Mouse (Mus musculus): ENCODE data around the gene Psmb8. TPM values are rescaled to one million over a fixed set of nuclear protein-coding genes. Genes with fewer than 3 reads are reported as not detected.

Gene Psmb8
- polyA plus RNA-seq, 1 experiment, result 293 TPM

- TF ChIP-seq POLR2A (IDR thresholded peaks at IDR 0.05; ENCODE audit: low read depth, low read length) (no peak), CTCF (IDR thresholded peaks at IDR 0.05; ENCODE audit: extremely low read depth, insufficient read length, insufficient replicate concordance, low read depth, low read length) (no peak)
- H3K36me3 ChIP-seq (ENCODE audit: control insufficient read depth, insufficient read depth, low read length), result peaks cover 28% of the 10 kb centered on the region
- H3K27ac ChIP-seq (ENCODE audit: insufficient read depth, low read depth, low read length), result no peak overlapping the region
- peaks cover 13% of the 10 kb centered on the region for H3K4me1 ChIP-seq (ENCODE audit: control insufficient read depth, insufficient read depth, insufficient read length, low read length)
- H3K4me3 ChIP-seq (ENCODE audit: low read depth, low read length), result no peak overlapping the region
- H3K27me3 ChIP-seq (ENCODE audit: control insufficient read depth, insufficient read depth, low read length), result no peaks in the 10 kb centered on the region
- 84% methylated on average over 16 of the region's 16 CpGs for WGBS
Observed at GRCm38 (mm10) chr17:34200772-34201505, 3.4 kb downstream of the Psmb8 start.

DNA sequence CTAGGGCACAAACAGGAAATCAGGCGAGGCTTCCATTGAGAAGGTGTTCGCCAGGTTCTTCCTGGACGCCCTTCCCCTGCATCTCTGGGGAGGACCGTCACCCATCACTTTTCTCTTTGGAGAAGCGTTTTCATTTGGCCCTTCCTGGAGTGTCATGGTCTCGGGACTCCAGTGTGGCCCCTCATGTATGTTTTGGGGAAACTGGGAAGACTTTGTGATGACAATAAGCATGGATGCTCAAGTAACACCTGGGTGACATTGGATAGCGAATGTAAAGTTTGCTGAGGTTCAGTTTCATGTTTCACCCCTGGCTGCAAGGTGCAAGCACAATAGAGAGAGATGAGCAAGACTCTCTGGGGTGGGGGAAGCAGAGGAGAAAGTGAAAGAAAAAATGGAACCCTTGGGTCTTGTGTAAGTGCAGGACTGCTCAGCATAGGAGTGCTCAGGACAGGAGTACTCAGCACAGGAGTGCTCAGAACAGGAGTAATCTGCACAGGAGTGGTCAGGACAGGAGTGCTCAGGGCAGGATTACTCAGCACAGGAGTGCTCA lies 4.1 kb downstream of the Psmb8 start:
- H3K36me3 ChIP-seq (ENCODE audit: control insufficient read depth, insufficient read depth, low read length), result peaks cover 23% of the 10 kb centered on the region
- 84% methylated on average over 7 of the region's 7 CpGs for WGBS

DNA sequence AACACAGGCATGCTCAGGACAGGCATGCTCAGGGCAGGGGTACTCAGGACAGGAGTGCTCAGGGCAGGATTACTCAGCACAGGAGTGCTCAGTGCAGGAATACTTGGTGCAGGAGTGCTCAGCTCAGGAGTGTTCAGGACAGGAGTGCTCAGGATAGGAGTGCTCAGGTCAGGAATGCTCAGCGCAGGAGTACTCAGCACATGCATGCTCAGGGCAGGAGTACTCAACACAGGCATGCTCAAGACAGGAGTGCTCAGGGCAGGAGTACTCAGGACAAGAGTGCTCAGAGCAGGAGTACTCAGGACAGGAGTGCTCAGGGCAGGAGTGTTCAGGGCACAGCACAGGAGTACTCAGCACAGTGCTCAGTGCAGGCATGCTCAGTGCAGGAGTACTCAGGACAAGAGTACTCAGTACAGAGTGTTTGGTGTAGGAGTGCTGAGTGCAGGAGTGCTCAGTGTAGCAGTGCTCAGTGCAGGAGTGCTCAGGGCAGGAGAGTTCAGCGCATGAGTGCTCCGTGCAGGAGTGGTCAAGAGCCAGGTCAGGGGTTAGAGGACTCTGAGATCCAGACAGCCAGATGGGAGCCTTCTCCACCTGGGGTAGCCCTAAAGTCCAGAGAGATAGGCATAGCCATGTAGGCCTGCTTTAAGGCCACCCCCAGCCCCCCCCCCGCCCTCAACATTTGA lies 5.4 kb downstream of the Psmb8 start:
- 93% methylated on average over 4 of the region's 4 CpGs for WGBS
- H3K4me3 ChIP-seq (ENCODE audit: low read depth, low read length), result no peak overlapping the region
- H3K36me3 ChIP-seq (ENCODE audit: control insufficient read depth, insufficient read depth, low read length), result peaks cover 18% of the 10 kb centered on the region
- H3K4me1 ChIP-seq (ENCODE audit: control insufficient read depth, insufficient read depth, insufficient read length, low read length), result peaks cover 13% of the 10 kb centered on the region
- H3K27me3 ChIP-seq (ENCODE audit: control insufficient read depth, insufficient read depth, low read length), result no peaks in the 10 kb centered on the region
- no peak for TF ChIP-seq POLR2A (IDR thresholded peaks at IDR 0.05; ENCODE audit: low read depth, low read length)
- no peak for TF ChIP-seq CTCF (IDR thresholded peaks at IDR 0.05; ENCODE audit: extremely low read depth, insufficient read length, insufficient replicate concordance, low read depth, low read length)
- H3K27ac ChIP-seq (ENCODE audit: insufficient read depth, low read depth, low read length), result no peak overlapping the region

More for the DNA sequence above, 4.1 kb downstream of the Psmb8 start:
- TF ChIP-seq POLR2A (IDR thresholded peaks at IDR 0.05; ENCODE audit: low read depth, low read length) (no peak), CTCF (IDR thresholded peaks at IDR 0.05; ENCODE audit: extremely low read depth, insufficient read length, insufficient replicate concordance, low read depth, low read length) (no peak)
- H3K4me1 ChIP-seq (ENCODE audit: control insufficient read depth, insufficient read depth, insufficient read length, low read length), result peaks cover 15% of the 10 kb centered on the region
- no peak overlapping the region for H3K4me3 ChIP-seq (ENCODE audit: low read depth, low read length)
- H3K27me3 ChIP-seq (ENCODE audit: control insufficient read depth, insufficient read depth, low read length), result no peaks in the 10 kb centered on the region
- H3K27ac ChIP-seq (ENCODE audit: insufficient read depth, low read depth, low read length), result no peak overlapping the region

DNA sequence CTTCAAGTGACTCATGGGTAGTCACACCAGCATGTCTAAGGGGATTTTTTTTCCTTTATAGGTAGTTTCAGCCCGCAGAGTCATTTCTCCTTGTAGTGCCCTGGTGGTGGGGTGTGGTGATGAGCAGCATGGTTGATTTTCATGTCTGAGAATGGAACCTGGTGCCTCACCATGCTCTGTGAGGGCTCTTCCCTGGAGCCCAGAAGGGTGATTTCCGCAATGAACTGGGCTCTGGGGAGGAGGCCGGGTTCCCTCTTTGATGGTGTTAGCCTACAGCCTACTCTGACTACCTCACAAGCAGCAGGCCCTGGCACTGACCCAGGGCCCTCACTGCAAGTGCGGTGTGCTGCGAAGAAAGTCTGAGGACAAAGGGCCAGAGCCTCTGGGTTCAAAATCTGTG lies 5.9 kb downstream of the Psmb8 start, which contains the start of gene Tap2:
Tap2 (plus strand) TSS at position 84 of the 400 bp plus-strand sequence.
- H3K4me1 ChIP-seq (ENCODE audit: control insufficient read depth, insufficient read depth, insufficient read length, low read length), result peaks cover 13% of the 10 kb centered on the region
- no peaks in the 10 kb centered on the region for H3K27me3 ChIP-seq (ENCODE audit: control insufficient read depth, insufficient read depth, low read length)
- H3K4me3 ChIP-seq (ENCODE audit: low read depth, low read length), result peak within 1 kb of the TSS; percentile 82
- H3K27ac ChIP-seq (ENCODE audit: insufficient read depth, low read depth, low read length), result peak within 1 kb of the TSS; percentile 75
- peaks cover 18% of the 10 kb centered on the region for H3K36me3 ChIP-seq (ENCODE audit: control insufficient read depth, insufficient read depth, low read length)
- TF ChIP-seq CTCF (IDR thresholded peaks at IDR 0.05; ENCODE audit: extremely low read depth, insufficient read length, insufficient replicate concordance, low read depth, low read length), result no peak
- TF ChIP-seq POLR2A (IDR thresholded peaks at IDR 0.05; ENCODE audit: low read depth, low read length), result no peak
- WGBS, result 52% methylated on average over 5 of the region's 5 CpGs

DNA sequence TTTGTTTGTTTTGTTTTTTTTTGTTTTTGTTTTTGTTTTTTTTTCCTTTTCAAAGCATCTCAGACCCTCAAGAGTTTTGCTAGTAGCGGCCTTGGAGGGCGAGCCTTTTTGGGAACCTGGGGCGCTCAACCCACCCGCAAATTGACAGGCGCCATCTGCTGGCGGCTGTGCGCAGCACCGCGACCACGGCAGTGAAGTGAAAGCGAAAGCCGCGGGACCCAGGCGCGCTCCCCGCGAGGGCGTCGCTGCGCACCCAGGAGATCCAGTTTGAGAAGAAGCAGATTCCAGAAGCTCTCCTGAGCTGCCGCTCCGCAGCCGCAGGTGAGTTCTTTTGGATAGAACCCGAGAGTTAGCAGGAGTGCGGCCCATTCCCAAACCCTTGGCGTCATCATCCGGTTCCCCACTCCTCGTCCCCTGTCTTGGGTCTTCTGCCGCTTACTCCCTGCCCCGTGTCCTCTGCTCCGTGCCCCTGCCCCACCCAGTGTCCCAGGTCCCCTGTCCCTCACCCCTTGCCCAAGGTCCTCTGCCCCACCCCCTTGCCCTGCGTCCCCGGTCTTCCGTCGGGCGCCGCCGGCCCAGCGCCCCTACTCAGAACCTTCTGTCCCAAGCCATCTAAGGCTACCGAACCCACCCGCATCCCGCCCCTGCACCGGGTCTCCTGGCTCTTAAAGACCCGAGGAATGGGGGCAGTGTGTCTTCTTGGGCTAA lies 6.9 kb downstream of the Psmb8 start:
- TF ChIP-seq CTCF (IDR thresholded peaks at IDR 0.05; ENCODE audit: extremely low read depth, insufficient read length, insufficient replicate concordance, low read depth, low read length), result peak; percentile 91
- TF ChIP-seq POLR2A (IDR thresholded peaks at IDR 0.05; ENCODE audit: low read depth, low read length), result peak; percentile 63
- peaks cover 10% of the 10 kb centered on the region for H3K4me1 ChIP-seq (ENCODE audit: control insufficient read depth, insufficient read depth, insufficient read length, low read length)
- peaks cover 23% of the 10 kb centered on the region for H3K36me3 ChIP-seq (ENCODE audit: control insufficient read depth, insufficient read depth, low read length)
- H3K27ac ChIP-seq (ENCODE audit: insufficient read depth, low read depth, low read length), result peak overlapping the region; percentile 75
- H3K27me3 ChIP-seq (ENCODE audit: control insufficient read depth, insufficient read depth, low read length), result no peaks in the 10 kb centered on the region
- WGBS, result under 1% methylated on average over 44 of the region's 44 CpGs
- H3K4me3 ChIP-seq (ENCODE audit: low read depth, low read length), result peak overlapping the region; percentile 82

- no peak for TF ChIP-seq CTCF (IDR thresholded peaks at IDR 0.05; ENCODE audit: extremely low read depth, insufficient read length, insufficient replicate concordance, low read depth, low read length)
- TF ChIP-seq POLR2A (IDR thresholded peaks at IDR 0.05; ENCODE audit: low read depth, low read length), result no peak
- Histone ChIP-seq H3K4me3 (ENCODE audit: low read depth, low read length) (peak overlapping the region; percentile 82), H3K4me1 (ENCODE audit: control insufficient read depth, insufficient read depth, insufficient read length, low read length) (peaks cover 10% of the 10 kb centered on the region), H3K27ac (ENCODE audit: insufficient read depth, low read depth, low read length) (peak overlapping the region; percentile 56), H3K36me3 (ENCODE audit: control insufficient read depth, insufficient read depth, low read length) (peaks cover 23% of the 10 kb centered on the region), H3K27me3 (ENCODE audit: control insufficient read depth, insufficient read depth, low read length) (no peaks in the 10 kb centered on the region)
- 40% methylated on average over 18 of the region's 18 CpGs for WGBS
Observed at GRCm38 (mm10) chr17:34205021-34205745, 7.7 kb downstream of the Psmb8 start.
